Comparison of ENCODE assay signal across 29 mouse cellular contexts in the genomic region with DNA sequence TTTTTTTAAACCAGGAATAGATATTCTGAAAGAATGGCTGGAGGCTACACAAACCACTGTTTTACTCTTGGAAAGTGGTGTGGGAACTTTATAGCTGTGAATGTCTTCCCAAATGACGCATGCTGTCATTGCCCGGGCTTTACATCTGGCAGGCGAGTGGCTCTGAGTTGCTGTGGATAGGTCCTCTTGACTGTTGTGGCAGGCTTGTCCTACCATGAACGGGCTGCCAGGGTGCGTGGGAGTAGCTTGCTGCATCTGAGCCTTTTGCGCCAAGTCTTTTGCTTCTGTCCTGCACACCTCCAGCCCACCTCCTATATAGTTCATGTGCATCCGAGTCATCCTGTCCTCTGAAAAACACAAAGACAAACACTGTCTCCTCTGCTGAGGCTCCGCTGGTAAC.
A peak's percentile ranks its signal among the peaks of the same experiment; 100 is the strongest.
DNase-seq lines count a peak whose midpoint lies in the region; ATAC-seq lines count a peak whose summit lies in the region.
"Had no signal": no experiment of that assay in that cellular context is flagged by ENCODE, and none has a peak within 500 bp of the region (broad histone marks: within the 10 kb centered on the region; RNA-seq: fewer than 3 reads in every experiment).

No protein-coding gene starts in this region.

- no peak overlapping the region for H3K4me2 ChIP-seq in hindbrain, embryonic 14.5 days (replicated peaks)
- no peak overlapping the region for H3K4me2 ChIP-seq in hindbrain, embryonic 16.5 days (ENCODE audit: low read length)
- no peak overlapping the region for H3K4me2 ChIP-seq in neural tube, embryonic 13.5 days
- 0 out of 2 replicates have a peak overlapping the region, but pooled peaks have one; percentile 0 for H3K4me2 ChIP-seq in neural tube, embryonic 15.5 days
- H3K4me2 ChIP-seq: embryonic facial prominence, embryonic 12.5 days; heart, embryonic 11.5 days; liver, embryonic 12.5 days; midbrain, embryonic 12.5 days had no signal

- DNase-seq in hindbrain, embryonic 14.5 days (ENCODE audit: low spot score) = no peak
- no peak for DNase-seq in neural tube, embryonic 10.5 days (ENCODE audit: extremely low spot score, low spot score)
- DNase-seq in brain, adult 2 months (ENCODE audit: low read depth, low spot score) = peak; percentile 20
- DNase-seq in layer of hippocampus, adult 18-20 months (ENCODE audit: low spot score in 2 of 2) = no peak
- DNase-seq: adrenal gland, adult 8-10 months; B cell, adult 2 months; cerebellum, adult 11 months; cerebellum, adult 9-10 months; cerebellum, postnatal 36 days; gastrocnemius, postnatal 10 days; heart, adult 18-20 months; heart, postnatal 4 days; kidney, postnatal 14 days; layer of hippocampus, postnatal 36 days; left cerebral cortex, postnatal 4 days; liver, postnatal 0 days; lung, postnatal 36 days; right cerebral cortex, adult 18-20 months had no signal

- H3K9ac ChIP-seq in hindbrain, embryonic 14.5 days = no peak overlapping the region
- no peak overlapping the region for H3K9ac ChIP-seq in hindbrain, embryonic 16.5 days (ENCODE audit: low read depth, low read length)
- H3K9ac ChIP-seq in neural tube, embryonic 13.5 days = no peak overlapping the region
- H3K9ac ChIP-seq in neural tube, embryonic 15.5 days (replicated peaks) = no peak overlapping the region
- H3K9ac ChIP-seq: embryonic facial prominence, embryonic 12.5 days; liver, embryonic 12.5 days; liver, postnatal 0 days; midbrain, embryonic 12.5 days had no signal

- peak overlapping the region; percentile 53; the same call in 1 of the 2 replicates for H3K27ac ChIP-seq in hindbrain, embryonic 14.5 days
- H3K27ac ChIP-seq in hindbrain, embryonic 16.5 days (ENCODE audit: low read depth, low read length) = no peak overlapping the region
- H3K27ac ChIP-seq in neural tube, embryonic 13.5 days (replicated peaks) = peak overlapping the region; percentile 38; the same call in 1 of the 2 replicates
- peak overlapping the region; percentile 49 for H3K27ac ChIP-seq in neural tube, embryonic 15.5 days (replicated peaks)
- H3K27ac ChIP-seq: embryonic facial prominence, embryonic 12.5 days; layer of hippocampus, adult 2 months; liver, embryonic 12.5 days; midbrain, embryonic 12.5 days had no signal

- WGBS in hindbrain, embryonic 14.5 days = 87% methylated on average over 8 of the region's 8 CpGs
- 81% methylated on average over 8 of the region's 8 CpGs for WGBS in hindbrain, embryonic 16.5 days
- WGBS in neural tube, embryonic 13.5 days = 83% methylated on average over 8 of the region's 8 CpGs
- 69% methylated on average over 8 of the region's 8 CpGs for WGBS in neural tube, embryonic 15.5 days

- no peaks in the 10 kb centered on the region for H3K4me1 ChIP-seq in hindbrain, embryonic 14.5 days (replicated peaks; ENCODE audit: control insufficient read depth, insufficient read depth, low read length)
- H3K4me1 ChIP-seq in hindbrain, embryonic 16.5 days (ENCODE audit: control insufficient read depth, insufficient read depth, low read depth, low read length) = no peaks in the 10 kb centered on the region
- no peaks in the 10 kb centered on the region for H3K4me1 ChIP-seq in neural tube, embryonic 13.5 days (replicated peaks)
- H3K4me1 ChIP-seq in neural tube, embryonic 15.5 days = peaks cover 12% of the 10 kb centered on the region; the same call in 1 of the 2 replicates
- H3K4me1 ChIP-seq: liver, embryonic 12.5 days; midbrain, embryonic 12.5 days had no signal

- H3K4me3 ChIP-seq in hindbrain, embryonic 14.5 days (replicated peaks; ENCODE audit: low read length) = no peak overlapping the region
- no peak overlapping the region for H3K4me3 ChIP-seq in hindbrain, embryonic 16.5 days (ENCODE audit: low read length)
- H3K4me3 ChIP-seq in neural tube, embryonic 13.5 days = no peak overlapping the region
- no peak overlapping the region for H3K4me3 ChIP-seq in neural tube, embryonic 15.5 days (replicated peaks)
- H3K4me3 ChIP-seq: embryonic facial prominence, embryonic 12.5 days; liver, embryonic 12.5 days; midbrain, embryonic 12.5 days had no signal

- ATAC-seq in hindbrain, embryonic 14.5 days (ENCODE audit: low FRiP score) = no peak
- ATAC-seq in hindbrain, embryonic 16.5 days = no peak
- ATAC-seq in neural tube, embryonic 13.5 days (ENCODE audit: low read depth) = no peak
- peak; percentile 69; the same call in 1 of the 2 replicates for ATAC-seq in neural tube, embryonic 15.5 days (ENCODE audit: low FRiP score)
- ATAC-seq: activated CD4-positive, CD25-positive, alpha-beta regulatory T cell, adult 4 months; forebrain, embryonic 16.5 days; intestine, postnatal 0 days; liver, embryonic 12.5 days; liver, postnatal 0 days had no signal

- H3K36me3 ChIP-seq in hindbrain, embryonic 14.5 days (replicated peaks; ENCODE audit: control insufficient read depth, insufficient read depth) = no peaks in the 10 kb centered on the region
- no peaks in the 10 kb centered on the region for H3K36me3 ChIP-seq in hindbrain, embryonic 16.5 days (ENCODE audit: control insufficient read depth, insufficient read depth, low read length)
- H3K36me3 ChIP-seq in neural tube, embryonic 13.5 days = no peaks in the 10 kb centered on the region
- H3K36me3 ChIP-seq in neural tube, embryonic 15.5 days = no peaks in the 10 kb centered on the region
- H3K36me3 ChIP-seq: embryonic facial prominence, embryonic 12.5 days; liver, embryonic 12.5 days; midbrain, embryonic 12.5 days had no signal

- H3K9me3 ChIP-seq in hindbrain, embryonic 14.5 days (ENCODE audit: control insufficient read depth, low read length) = no peaks in the 10 kb centered on the region
- H3K9me3 ChIP-seq in hindbrain, embryonic 16.5 days (ENCODE audit: control insufficient read depth, low read length) = no peaks in the 10 kb centered on the region
- no peaks in the 10 kb centered on the region for H3K9me3 ChIP-seq in neural tube, embryonic 13.5 days
- H3K9me3 ChIP-seq in neural tube, embryonic 15.5 days (replicated peaks) = no peaks in the 10 kb centered on the region
- H3K9me3 ChIP-seq: embryonic facial prominence, embryonic 12.5 days; liver, embryonic 12.5 days; midbrain, embryonic 12.5 days had no signal

- no peaks in the 10 kb centered on the region for H3K27me3 ChIP-seq in hindbrain, embryonic 14.5 days (ENCODE audit: control insufficient read depth, insufficient read depth, low read length)
- no peaks in the 10 kb centered on the region for H3K27me3 ChIP-seq in hindbrain, embryonic 16.5 days (replicated peaks; ENCODE audit: control insufficient read depth, insufficient read depth, low read length)
- H3K27me3 ChIP-seq in neural tube, embryonic 13.5 days = no peaks in the 10 kb centered on the region
- no peaks in the 10 kb centered on the region for H3K27me3 ChIP-seq in neural tube, embryonic 15.5 days (replicated peaks)
- H3K27me3 ChIP-seq: embryonic facial prominence, embryonic 12.5 days; liver, embryonic 12.5 days; midbrain, embryonic 12.5 days had no signal
